Comparison of ENCODE assay signal across 8 mouse cellular contexts in genomic region chr9:107463509-107463908, GRCm38 (mm10).
A peak's percentile ranks its signal among the peaks of the same experiment; 100 is the strongest.
DNase-seq lines count a peak whose midpoint lies in the region; ATAC-seq and TF ChIP-seq lines count a peak whose summit lies in the region.

No protein-coding gene starts in this region.

- TF ChIP-seq CTCF in bone marrow, adult 2 months (IDR thresholded peaks at IDR 0.05; ENCODE audit: control insufficient read depth, insufficient read depth, low read length), result peak; percentile 95
- TF ChIP-seq CTCF in embryonic fibroblast, embryonic 13.5 days (IDR thresholded peaks at IDR 0.05; ENCODE audit: borderline replicate concordance, insufficient read depth, low read length), result peak; percentile 97

- H3K4me2 ChIP-seq in kidney, embryonic 14.5 days (replicated peaks; ENCODE audit: low read depth, low read length), result no peak overlapping the region
- no peak overlapping the region for H3K4me2 ChIP-seq in limb, embryonic 14.5 days (replicated peaks; ENCODE audit: low read depth, low read length, severe bottlenecking)

- H3K36me3 ChIP-seq in heart, embryonic 10.5 days, result no peaks in the 10 kb centered on the region
- H3K36me3 ChIP-seq in kidney, embryonic 14.5 days (ENCODE audit: control insufficient read depth, insufficient read depth, low read length), result no peaks in the 10 kb centered on the region
- H3K36me3 ChIP-seq in limb, embryonic 14.5 days (ENCODE audit: control insufficient read depth, insufficient read depth, low read length), result no peaks in the 10 kb centered on the region

- no peaks in the 10 kb centered on the region; the same call in none of the 2 replicates for H3K27me3 ChIP-seq in heart, embryonic 10.5 days (ENCODE audit: insufficient read depth, poor library complexity, severe bottlenecking)
- H3K27me3 ChIP-seq in kidney, embryonic 14.5 days (ENCODE audit: control insufficient read depth, insufficient read depth, low read length), result no peaks in the 10 kb centered on the region
- H3K27me3 ChIP-seq in limb, embryonic 14.5 days (ENCODE audit: control insufficient read depth, insufficient read depth, low read length), result peaks cover 16% of the 10 kb centered on the region; the same call in 1 of the 2 replicates

- ATAC-seq in kidney, embryonic 14.5 days (ENCODE audit: low FRiP score, low TSS enrichment), result peak; percentile 65; the same call in 1 of the 2 replicates
- ATAC-seq in limb, embryonic 14.5 days (ENCODE audit: low FRiP score, low read depth), result peak; percentile 76; the same call in 1 of the 2 replicates

- TF ChIP-seq POLR2A in bone marrow, adult 2 months (IDR thresholded peaks at IDR 0.05; ENCODE audit: borderline replicate concordance, control insufficient read depth, low read depth, low read length), result no peak
- no peak for TF ChIP-seq POLR2A in embryonic fibroblast, embryonic 13.5 days (IDR thresholded peaks at IDR 0.05; ENCODE audit: low read depth, low read length)
- TF ChIP-seq POLR2A in limb, embryonic 14.5 days (IDR thresholded peaks at IDR 0.05; ENCODE audit: borderline replicate concordance, extremely low read depth, insufficient read depth, insufficient read length), result no peak

- no peak overlapping the region for H3K27ac ChIP-seq in bone marrow, adult 2 months (ENCODE audit: control insufficient read depth, insufficient read depth, low read depth, low read length, poor library complexity)
- no peak overlapping the region for H3K27ac ChIP-seq in embryonic fibroblast, embryonic 13.5 days (ENCODE audit: insufficient read depth, low read length)
- H3K27ac ChIP-seq in heart, embryonic 10.5 days, result peak overlapping the region; percentile 87
- no peak overlapping the region for H3K27ac ChIP-seq in kidney, embryonic 14.5 days (ENCODE audit: low read depth, low read length)
- no peak overlapping the region for H3K27ac ChIP-seq in limb, embryonic 14.5 days (replicated peaks; ENCODE audit: low read depth, low read length)

- no peaks in the 10 kb centered on the region for H3K4me1 ChIP-seq in bone marrow, adult 2 months (ENCODE audit: control insufficient read depth, insufficient read depth, low read length)
- no peaks in the 10 kb centered on the region for H3K4me1 ChIP-seq in embryonic fibroblast, embryonic 13.5 days (ENCODE audit: control insufficient read depth, insufficient read depth, low read length)
- peaks cover 54% of the 10 kb centered on the region for H3K4me1 ChIP-seq in heart, embryonic 10.5 days
- H3K4me1 ChIP-seq in kidney, embryonic 14.5 days (ENCODE audit: control insufficient read depth, insufficient read depth, low read length), result no peaks in the 10 kb centered on the region
- no peaks in the 10 kb centered on the region for H3K4me1 ChIP-seq in limb, embryonic 14.5 days (ENCODE audit: control insufficient read depth, insufficient read depth, low read length)

- WGBS in bone marrow, adult 2 months, result 20% methylated on average over 7 of the region's 7 CpGs
- 11% methylated on average over 7 of the region's 7 CpGs for WGBS in heart, embryonic 10.5 days
- WGBS in kidney, embryonic 14.5 days, result 12% methylated on average over 7 of the region's 7 CpGs
- WGBS in limb, embryonic 14.5 days, result 17% methylated on average over 7 of the region's 7 CpGs

- H3K4me3 ChIP-seq in bone marrow, adult 2 months (replicated peaks; ENCODE audit: control insufficient read depth, low read depth, low read length), result no peak overlapping the region
- no peak overlapping the region for H3K4me3 ChIP-seq in embryonic fibroblast, embryonic 13.5 days (ENCODE audit: insufficient read depth, low read length)
- H3K4me3 ChIP-seq in heart, embryonic 10.5 days, result peak overlapping the region; percentile 27; the same call in 1 of the 2 replicates
- H3K4me3 ChIP-seq in kidney, embryonic 14.5 days (ENCODE audit: low read length), result no peak overlapping the region
- no peak overlapping the region for H3K4me3 ChIP-seq in limb, embryonic 14.5 days (replicated peaks; ENCODE audit: low read length)

- H3K9me3 ChIP-seq in heart, embryonic 10.5 days, result no peaks in the 10 kb centered on the region
- H3K9me3 ChIP-seq in kidney, embryonic 14.5 days (ENCODE audit: control insufficient read depth, low read length), result no peaks in the 10 kb centered on the region
- no peaks in the 10 kb centered on the region for H3K9me3 ChIP-seq in limb, embryonic 14.5 days (ENCODE audit: control insufficient read depth, low read length)

- peak; percentile 63 for DNase-seq in A20 (ENCODE audit: low read depth, low spot score)
- peak; percentile 95 for DNase-seq in heart, embryonic 10.5 days (ENCODE audit: low spot score)
- peak; percentile 75 for DNase-seq in limb, embryonic 14.5 days (ENCODE audit: low spot score)
- peak; percentile 65 for DNase-seq in naive thymus-derived CD4-positive, alpha-beta T cell, adult 2 months (ENCODE audit: low read depth)
- peak; percentile 81 to 94 for DNase-seq in spleen, postnatal 4 days (ENCODE audit: low spot score in 2 of 2)

- no peak overlapping the region for H3K9ac ChIP-seq in kidney, embryonic 14.5 days (ENCODE audit: low read depth, low read length)
- no peak overlapping the region for H3K9ac ChIP-seq in limb, embryonic 14.5 days (ENCODE audit: low read depth, low read length, severe bottlenecking)
